Mouse (Mus musculus) CD4-positive, CD25-positive, alpha-beta regulatory T cell (primary cell): ENCODE measurements around the gene Nobox. TPM values are rescaled to one million over a fixed set of nuclear protein-coding genes. Genes with fewer than 3 reads are reported as not detected.

ENCODE experiments used
- polyA plus RNA-seq: library from polyadenylated mRNA; unstranded; fragments of 100-300 nt; shearing (Covaris generic); gene quantifications from one replicate; pipeline ENCODE4 v1.2.1, GENCODE M21; 2017

Gene Nobox
- not detected for polyA plus RNA-seq

GRCm38 (mm10) chr6:43309454-43309853 lies at the start of gene Nobox:
Gene Nobox (minus strand): TSS chr6:43309554.

GRCm38 (mm10) chr6:43265363-43266041 lies 43.9 kb downstream of the Nobox start, which contains the start of gene Arhgef5:
Gene Arhgef5 (plus strand): TSS chr6:43265582.

Other genes starting within 250 kb of the Nobox start
- gene Olfr441, start 203.2 kb downstream of the Nobox start, polyA plus RNA-seq, result not detected
- gene Olfr237-ps1, start 163.0 kb downstream of the Nobox start, polyA plus RNA-seq, result 0.06 TPM
- not detected for gene Olfr437, start 146.3 kb downstream of the Nobox start, polyA plus RNA-seq
- not detected for gene Olfr13, start 137.4 kb downstream of the Nobox start, polyA plus RNA-seq
- not detected for gene Olfr435, start 112.4 kb downstream of the Nobox start, polyA plus RNA-seq
- gene Olfr434, start 96.5 kb downstream of the Nobox start, polyA plus RNA-seq, result not detected
- gene Olfr47, start 78.0 kb downstream of the Nobox start, polyA plus RNA-seq, result not detected
- 4.1 TPM for gene Arhgef5, start 44.0 kb downstream of the Nobox start, polyA plus RNA-seq